Mouse (Mus musculus) brain, embryonic 14.5 days (tissue): ENCODE results near the gene Osbpl10.

Experiments used
- CTCF ChIP-seq: fragments of 200-500 bp; IDR thresholded peaks from 2 replicates; pipeline ENCODE4 v1.5.1; 2012; ENCODE audit warnings: inconsistent platforms, mild to moderate bottlenecking, moderate library complexity, borderline replicate concordance; ENCODE audit not compliant: insufficient read depth, insufficient read length; ENCODE audit errors: extremely low read depth
- POLR2A ChIP-seq: fragments of 200-500 bp; IDR thresholded peaks from 2 replicates; pipeline ENCODE4 v1.6.1; 2012; ENCODE audit warnings: mild to moderate bottlenecking, inconsistent platforms, borderline replicate concordance; ENCODE audit not compliant: poor library complexity, insufficient read depth, insufficient read length, severe bottlenecking; ENCODE audit errors: extremely low read depth

- TF ChIP-seq CTCF (no peak), POLR2A (no peak)
Observed at GRCm38 (mm10) chr9:114988610-114989327, 10.4 kb downstream of the Osbpl10 start.
